ENCODE assay signal across 10 mouse cellular contexts in the genomic region with DNA sequence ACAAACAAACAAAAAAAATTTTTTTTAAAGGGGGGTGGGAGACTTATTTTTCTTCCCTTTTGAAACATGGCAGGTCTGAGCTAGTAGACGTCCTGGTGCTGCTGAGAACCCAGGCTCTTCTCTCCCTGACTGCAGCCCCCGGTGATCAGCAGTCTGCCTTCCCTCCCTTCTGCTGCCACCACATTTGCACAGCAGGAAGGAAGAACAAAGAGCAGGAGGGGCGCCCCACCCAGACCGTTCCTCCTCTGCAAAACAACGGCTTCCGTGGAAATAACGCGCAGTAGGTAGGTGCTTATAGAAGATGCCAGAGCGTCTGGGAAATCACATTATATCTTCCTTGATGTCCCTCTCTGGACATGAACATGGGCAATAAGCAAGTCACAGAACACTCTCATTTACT. TPM values are rescaled to one million over a fixed set of nuclear protein-coding genes. Genes with fewer than 3 reads are reported as not detected.
DNase-seq lines count a peak whose midpoint lies in the region; ATAC-seq and TF ChIP-seq lines count a peak whose summit lies in the region.
"Had no signal": no experiment of that assay in that cellular context is flagged by ENCODE, and none has a peak within 500 bp of the region (broad histone marks: within the 10 kb centered on the region; RNA-seq: fewer than 3 reads in every experiment).

No protein-coding gene starts in this region.

- no peaks in the 10 kb centered on the region for H3K36me3 ChIP-seq in liver, postnatal 0 days (replicated peaks; ENCODE audit: insufficient read depth, low read length)
- H3K36me3 ChIP-seq in forebrain, embryonic 12.5 days (replicated peaks): no peaks in the 10 kb centered on the region
- H3K36me3 ChIP-seq: hindbrain, embryonic 15.5 days had no signal

- no peaks in the 10 kb centered on the region for H3K27me3 ChIP-seq in liver, postnatal 0 days (ENCODE audit: insufficient read depth, low read length)
- no peaks in the 10 kb centered on the region for H3K27me3 ChIP-seq in forebrain, embryonic 12.5 days
- H3K27me3 ChIP-seq: hindbrain, embryonic 15.5 days had no signal

- peak overlapping the region; percentile 44 for H3K4me2 ChIP-seq in liver, postnatal 0 days (ENCODE audit: low read depth, low read length)
- no peak overlapping the region for H3K4me2 ChIP-seq in forebrain, embryonic 12.5 days
- H3K4me2 ChIP-seq: hindbrain, embryonic 15.5 days had no signal

- WGBS in liver, postnatal 0 days (ENCODE audit: insufficient replicate concordance): 22% methylated on average over 9 of the region's 9 CpGs
- 73% methylated on average over 9 of the region's 9 CpGs for WGBS in forebrain, embryonic 12.5 days

- H3K9ac ChIP-seq in liver, postnatal 0 days (replicated peaks): no peak overlapping the region
- no peak overlapping the region for H3K9ac ChIP-seq in forebrain, embryonic 12.5 days
- H3K9ac ChIP-seq: hindbrain, embryonic 15.5 days had no signal

- no peak overlapping the region for H3K4me3 ChIP-seq in layer of hippocampus, adult 2 months
- H3K4me3 ChIP-seq in liver, postnatal 0 days (ENCODE audit: low read depth, low read length): no peak overlapping the region
- H3K4me3 ChIP-seq in forebrain, embryonic 12.5 days (replicated peaks): no peak overlapping the region
- H3K4me3 ChIP-seq: hindbrain, embryonic 15.5 days had no signal

- ATAC-seq in activated CD4-positive, CD25-positive, alpha-beta regulatory T cell, adult 4 months: peak; percentile 94
- ATAC-seq in liver, postnatal 0 days: no peak
- ATAC-seq in forebrain, embryonic 12.5 days (ENCODE audit: low FRiP score): no peak

- peak overlapping the region; percentile 76 for H3K27ac ChIP-seq in layer of hippocampus, adult 2 months
- peak overlapping the region; percentile 31; the same call in 1 of the 2 replicates for H3K27ac ChIP-seq in liver, postnatal 0 days (ENCODE audit: low read depth)
- no peak overlapping the region for H3K27ac ChIP-seq in forebrain, embryonic 12.5 days
- H3K27ac ChIP-seq: hindbrain, embryonic 15.5 days; macrophage; stomach, postnatal 0 days had no signal

- TF ChIP-seq CTCF in layer of hippocampus, adult 2 months (conservative IDR thresholded peaks at IDR 0.05): no peak
- no peak for TF ChIP-seq CTCF in liver, postnatal 0 days (IDR thresholded peaks at IDR 0.05; ENCODE audit: low read depth)

- no peak for DNase-seq in layer of hippocampus, adult 2 months (ENCODE audit: low spot score in 2 of 2)
- no peak for DNase-seq in layer of hippocampus, adult 9-10 months (ENCODE audit: low spot score)
- no peak for DNase-seq in liver, postnatal 0 days
- DNase-seq in thymus, postnatal 10 days (ENCODE audit: low spot score in 2 of 2): peak; percentile 71 to 74
- DNase-seq in cerebellum, adult 11-12 months: no peak

- H3K9me3 ChIP-seq in liver, postnatal 0 days (ENCODE audit: low read length): no peaks in the 10 kb centered on the region
- H3K9me3 ChIP-seq in forebrain, embryonic 12.5 days: 0 out of 2 replicates have a peak, but pooled peaks cover 3% of the 10 kb centered on the region
- H3K9me3 ChIP-seq: hindbrain, embryonic 15.5 days had no signal

- no peak for TF ChIP-seq EP300 in liver, postnatal 0 days (IDR thresholded peaks at IDR 0.05; ENCODE audit: low read depth)

- H3K4me1 ChIP-seq in liver, postnatal 0 days (ENCODE audit: insufficient read depth): peaks cover 6% of the 10 kb centered on the region; the same call in 1 of the 2 replicates
- peaks cover 13% of the 10 kb centered on the region for H3K4me1 ChIP-seq in forebrain, embryonic 12.5 days

RNA-seq across cellular contexts. Expression of gene Lyrm7, which starts 16.3 kb away (rescaled TPM):
- 10 to 100 TPM; 28.7 to 30.9 TPM for total RNA-seq in layer of hippocampus, adult 2 months (2021)
- polyA plus RNA-seq in activated CD4-positive, CD25-positive, alpha-beta regulatory T cell, adult 4 months (2017; shearing (Covaris generic)): 1 to 10 TPM; 2.4 to 3.7 TPM
- polyA plus RNA-seq in liver, postnatal 0 days (2015; fragmentation: Nextera tagmentation; extraction: Ambion mirVana): 2.9 and 5.0 TPM in 2 replicates
- 8.2 TPM in 2 replicates for polyA plus RNA-seq in forebrain, embryonic 12.5 days (2016; fragmentation: Nextera tagmentation; extraction: Ambion mirVana)

RNA-seq across cellular contexts. Expression of gene Hint1, which starts 21.8 kb away (rescaled TPM):
- total RNA-seq in layer of hippocampus, adult 2 months (2021): 100 to 1,000 TPM; 252 to 273 TPM
- polyA plus RNA-seq in activated CD4-positive, CD25-positive, alpha-beta regulatory T cell, adult 4 months (2017; shearing (Covaris generic)): 100 to 1,000 TPM; 601 to 656 TPM
- polyA plus RNA-seq in liver, postnatal 0 days (2015; fragmentation: Nextera tagmentation; extraction: Ambion mirVana): 791 and 898 TPM in 2 replicates
- polyA plus RNA-seq in forebrain, embryonic 12.5 days (2016; fragmentation: Nextera tagmentation; extraction: Ambion mirVana): 791 and 796 TPM in 2 replicates

RNA-seq across cellular contexts. Expression of gene Cdc42se2, which starts 56.9 kb away (rescaled TPM):
- 100 to 1,000 TPM; 134 TPM for total RNA-seq in layer of hippocampus, adult 2 months (2021)
- polyA plus RNA-seq in activated CD4-positive, CD25-positive, alpha-beta regulatory T cell, adult 4 months (2017; shearing (Covaris generic)): 100 to 1,000 TPM; 286 to 321 TPM
- 13.7 and 15.4 TPM in 2 replicates for polyA plus RNA-seq in liver, postnatal 0 days (2015; fragmentation: Nextera tagmentation; extraction: Ambion mirVana)
- 228 and 237 TPM in 2 replicates for polyA plus RNA-seq in forebrain, embryonic 12.5 days (2016; fragmentation: Nextera tagmentation; extraction: Ambion mirVana)

RNA-seq across cellular contexts. Expression of gene Gpx3, which starts 57.8 kb away (rescaled TPM):
- total RNA-seq in layer of hippocampus, adult 2 months (2021): 1 to 10 TPM; 3.9 to 4.0 TPM
- polyA plus RNA-seq in activated CD4-positive, CD25-positive, alpha-beta regulatory T cell, adult 4 months (2017; shearing (Covaris generic)): 1 to 10 TPM in 1 of 2 experiments, under 1 TPM in 1; 0.90 to 1.1 TPM
- 29.7 and 30.4 TPM in 2 replicates for polyA plus RNA-seq in liver, postnatal 0 days (2015; fragmentation: Nextera tagmentation; extraction: Ambion mirVana)
- polyA plus RNA-seq in forebrain, embryonic 12.5 days (2016; fragmentation: Nextera tagmentation; extraction: Ambion mirVana): 33.9 and 37.6 TPM in 2 replicates

Comparison
In these comparisons a context has a peak if more than half of its experiments do, and no peak if none do; other contexts are left out.
1. DNase-seq: peak in thymus, postnatal 10 days (2 of 2); none in layer of hippocampus, adult 2 months (0 of 2), layer of hippocampus, adult 9-10 months (single experiment), liver, postnatal 0 days (single experiment) and cerebellum, adult 11-12 months (single experiment).
2. RNA of gene Cdc42se2, which starts 56.9 kb away (polyA plus RNA-seq): 286 to 321 TPM in activated CD4-positive, CD25-positive, alpha-beta regulatory T cell, adult 4 months and 228 to 237 TPM in forebrain, embryonic 12.5 days; 13.7 to 15.4 TPM in liver, postnatal 0 days; every median in the first group is over 10 times any median in the second.